ENCODE assay signal across 8 mouse cellular contexts in genomic region chr12:59129592-59129991, GRCm38 (mm10). TPM values are rescaled to one million over a fixed set of nuclear protein-coding genes. Genes with fewer than 3 reads are reported as not detected.
DNase-seq lines count a peak whose midpoint lies in the region; ATAC-seq and TF ChIP-seq lines count a peak whose summit lies in the region.

No protein-coding gene starts in this region.

- no peak overlapping the region; the same call in 1 of the 2 replicates for H3K27ac ChIP-seq in spleen, adult 2 months (ENCODE audit: insufficient read depth, low read length)
- no peak overlapping the region for H3K27ac ChIP-seq in liver, embryonic 11.5 days (ENCODE audit: low read depth, low read length)
- H3K27ac ChIP-seq in neural tube, embryonic 11.5 days (ENCODE audit: low read depth, low read length) = no peak overlapping the region

- no peak for TF ChIP-seq POLR2A in spleen, adult 2 months (IDR thresholded peaks at IDR 0.05; ENCODE audit: low read depth, low read length)

- no peak overlapping the region for H3K9ac ChIP-seq in liver, embryonic 11.5 days (ENCODE audit: low read depth, low read length)
- no peak overlapping the region for H3K9ac ChIP-seq in neural tube, embryonic 11.5 days (ENCODE audit: low read length)

- peak overlapping the region; percentile 96 for H3K4me2 ChIP-seq in liver, embryonic 11.5 days
- H3K4me2 ChIP-seq in neural tube, embryonic 11.5 days (ENCODE audit: low read depth) = peak overlapping the region; percentile 63

- no peak for ATAC-seq in liver, embryonic 11.5 days (replicated peaks; ENCODE audit: low FRiP score)
- no peak for ATAC-seq in neural tube, embryonic 11.5 days (ENCODE audit: insufficient read depth, low FRiP score, low TSS enrichment)

- H3K27me3 ChIP-seq in spleen, adult 2 months (ENCODE audit: control insufficient read depth, insufficient read depth, low read length) = no peaks in the 10 kb centered on the region
- H3K27me3 ChIP-seq in liver, embryonic 11.5 days (replicated peaks; ENCODE audit: control insufficient read depth, insufficient read depth, low read length) = no peaks in the 10 kb centered on the region
- no peaks in the 10 kb centered on the region for H3K27me3 ChIP-seq in neural tube, embryonic 11.5 days (ENCODE audit: control insufficient read depth, insufficient read depth, low read length)

- H3K9me3 ChIP-seq in liver, embryonic 11.5 days (ENCODE audit: control insufficient read depth, low read length) = no peaks in the 10 kb centered on the region
- no peaks in the 10 kb centered on the region for H3K9me3 ChIP-seq in neural tube, embryonic 11.5 days (ENCODE audit: control insufficient read depth, low read length)

- TF ChIP-seq CTCF in spleen, adult 2 months (IDR thresholded peaks at IDR 0.05; ENCODE audit: extremely low read depth, insufficient read depth, insufficient read length, insufficient replicate concordance) = no peak

- H3K4me3 ChIP-seq in spleen, adult 2 months (ENCODE audit: extremely low read depth, insufficient read depth, insufficient read length) = 0 out of 2 replicates have a peak overlapping the region, but pooled peaks have one; percentile 5
- peak overlapping the region; percentile 34 for H3K4me3 ChIP-seq in liver, embryonic 11.5 days (ENCODE audit: low read depth, low read length)
- peak overlapping the region; percentile 27 for H3K4me3 ChIP-seq in neural tube, embryonic 11.5 days (ENCODE audit: low read depth, low read length)

- DNase-seq in spleen, adult 2 months (ENCODE audit: low read depth in 1 of 2, low spot score in 2 of 2) = no peak
- DNase-seq in spleen, postnatal 14 days (ENCODE audit: low spot score in 2 of 2) = no peak
- DNase-seq in cerebellum, adult 9-10 months = peak; percentile 52
- peak; percentile 33 to 50 for DNase-seq in frontal cortex, postnatal 36 days (ENCODE audit: low spot score in 2 of 2)
- peak; percentile 50 for DNase-seq in hindlimb bud, embryonic 11.5 days (ENCODE audit: extremely low spot score, low read depth, low spot score)
- no peak for DNase-seq in liver, embryonic 11.5 days (ENCODE audit: low spot score)
- DNase-seq in neural tube, embryonic 11.5 days (ENCODE audit: low spot score) = peak; percentile 44
- DNase-seq in spleen, adult 18-20 months = no peak

- WGBS in spleen, adult 2 months = 23% methylated on average over 6 of the region's 6 CpGs
- WGBS in liver, embryonic 11.5 days = 35% methylated on average over 6 of the region's 6 CpGs
- WGBS in neural tube, embryonic 11.5 days = 24% methylated on average over 6 of the region's 6 CpGs

- H3K4me1 ChIP-seq in spleen, adult 2 months (ENCODE audit: control insufficient read depth, insufficient read depth, insufficient read length) = peaks cover 19% of the 10 kb centered on the region
- H3K4me1 ChIP-seq in liver, embryonic 11.5 days (replicated peaks; ENCODE audit: control insufficient read depth, insufficient read depth, low read length) = peaks cover 20% of the 10 kb centered on the region
- H3K4me1 ChIP-seq in neural tube, embryonic 11.5 days (ENCODE audit: control insufficient read depth, insufficient read depth, low read length) = peaks cover 8% of the 10 kb centered on the region

- H3K36me3 ChIP-seq in spleen, adult 2 months (ENCODE audit: control insufficient read depth, insufficient read depth, low read length) = no peaks in the 10 kb centered on the region
- no peaks in the 10 kb centered on the region for H3K36me3 ChIP-seq in liver, embryonic 11.5 days (ENCODE audit: control insufficient read depth, insufficient read depth, low read length)
- no peaks in the 10 kb centered on the region for H3K36me3 ChIP-seq in neural tube, embryonic 11.5 days (ENCODE audit: control insufficient read depth, insufficient read depth, low read length)

RNA-seq across cellular contexts. Expression of gene Mia2, which starts 34.0 kb away (rescaled TPM):
- 16.5 and 18.9 TPM in 2 replicates for polyA plus RNA-seq in spleen, adult 2 months (2012; rRNA removed)
- 79.7 and 85.8 TPM in 2 replicates for polyA plus RNA-seq in liver, embryonic 11.5 days (2014; fragmentation: Nextera tagmentation; extraction: Ambion mirVana)
- polyA plus RNA-seq in neural tube, embryonic 11.5 days (2014; fragmentation: Nextera tagmentation; extraction: Ambion mirVana) = 55.1 and 58.1 TPM in 2 replicates

Comparison
In these comparisons a context has a peak if more than half of its experiments do, and no peak if none do; other contexts are left out.
1. DNase-seq: peak in cerebellum, adult 9-10 months (single experiment), frontal cortex, postnatal 36 days (2 of 2), hindlimb bud, embryonic 11.5 days (single experiment) and neural tube, embryonic 11.5 days (single experiment); none in spleen, adult 2 months (0 of 2), spleen, postnatal 14 days (0 of 2), liver, embryonic 11.5 days (single experiment) and spleen, adult 18-20 months (0 of 2).
2. Peak in every context shown above with its lines, with median percentiles within 50 percentile points of each other: H3K4me3 ChIP-seq.